Mouse (Mus musculus): ENCODE data around the gene Tmem63b. TPM values are rescaled to one million over a fixed set of nuclear protein-coding genes. Genes with fewer than 3 reads are reported as not detected.

Gene Tmem63b
- polyA plus RNA-seq, 1 experiment from 2014 or later = 8.6 TPM

DNA sequence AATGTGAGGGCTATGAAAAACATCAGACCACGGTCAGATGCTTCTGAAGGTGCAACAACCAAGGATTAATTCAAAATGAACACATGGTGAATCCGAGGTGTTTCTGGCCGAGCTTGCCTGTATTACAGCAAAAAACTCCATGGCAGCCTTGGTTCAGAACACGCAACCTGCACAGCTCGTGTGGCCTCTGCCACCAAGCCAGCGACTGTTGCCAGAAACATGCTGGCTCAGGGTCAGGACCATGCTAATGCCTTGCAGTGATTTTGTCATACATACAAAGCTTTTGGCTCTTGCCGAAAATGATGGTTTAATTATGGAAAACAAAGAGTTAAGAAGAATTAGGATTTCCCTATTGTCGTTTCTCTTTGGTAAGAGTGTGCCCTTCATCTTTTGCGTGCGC is 18.7 kb downstream of the Tmem63b start:
- no peak for ATAC-seq (ENCODE audit: insufficient read depth)
- H3K4me3 ChIP-seq (replicated peaks) = no peak overlapping the region
- H3K36me3 ChIP-seq (replicated peaks) = peaks cover 32% of the 10 kb centered on the region
- H3K4me1 ChIP-seq (replicated peaks) = peaks cover 10% of the 10 kb centered on the region
- H3K27ac ChIP-seq (replicated peaks) = no peak overlapping the region
- no peaks in the 10 kb centered on the region for H3K9me3 ChIP-seq (replicated peaks)
- no peak overlapping the region for H3K9ac ChIP-seq
- H3K4me2 ChIP-seq = no peak overlapping the region
- H3K27me3 ChIP-seq = no peaks in the 10 kb centered on the region
- WGBS (ENCODE audit: insufficient replicate concordance) = 82% methylated on average over 10 of the region's 10 CpGs

DNA sequence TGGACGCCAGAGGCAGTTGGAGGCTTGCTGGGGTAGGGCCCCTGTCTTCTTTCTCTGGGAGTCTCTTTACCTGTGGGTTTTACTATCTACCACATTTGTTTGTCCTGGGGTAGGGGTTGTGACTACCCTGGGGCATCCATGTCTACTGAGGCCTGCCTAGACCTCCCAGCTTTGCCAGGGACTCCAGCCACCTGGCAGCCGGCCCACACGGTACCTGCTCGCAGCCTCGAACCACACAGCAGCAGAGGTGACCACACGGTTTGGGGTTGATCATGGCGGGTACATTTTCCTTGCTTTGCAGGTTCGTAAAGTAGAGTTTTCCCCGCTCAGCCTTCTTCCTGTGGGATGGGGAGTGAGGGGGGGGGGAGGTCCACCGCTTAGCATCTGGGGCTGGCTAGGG is 19.2 kb downstream of the Tmem63b start:
- H3K36me3 ChIP-seq (replicated peaks) = peaks cover 30% of the 10 kb centered on the region
- no peak for ATAC-seq (ENCODE audit: insufficient read depth)
- H3K9ac ChIP-seq = no peak overlapping the region
- no peak overlapping the region for H3K4me2 ChIP-seq
- H3K27me3 ChIP-seq = no peaks in the 10 kb centered on the region
- WGBS (ENCODE audit: insufficient replicate concordance) = 74% methylated on average over 10 of the region's 10 CpGs
- H3K4me3 ChIP-seq (replicated peaks) = no peak overlapping the region
- H3K27ac ChIP-seq (replicated peaks) = no peak overlapping the region
- H3K9me3 ChIP-seq (replicated peaks) = no peaks in the 10 kb centered on the region
- peaks cover 10% of the 10 kb centered on the region for H3K4me1 ChIP-seq (replicated peaks)

DNA sequence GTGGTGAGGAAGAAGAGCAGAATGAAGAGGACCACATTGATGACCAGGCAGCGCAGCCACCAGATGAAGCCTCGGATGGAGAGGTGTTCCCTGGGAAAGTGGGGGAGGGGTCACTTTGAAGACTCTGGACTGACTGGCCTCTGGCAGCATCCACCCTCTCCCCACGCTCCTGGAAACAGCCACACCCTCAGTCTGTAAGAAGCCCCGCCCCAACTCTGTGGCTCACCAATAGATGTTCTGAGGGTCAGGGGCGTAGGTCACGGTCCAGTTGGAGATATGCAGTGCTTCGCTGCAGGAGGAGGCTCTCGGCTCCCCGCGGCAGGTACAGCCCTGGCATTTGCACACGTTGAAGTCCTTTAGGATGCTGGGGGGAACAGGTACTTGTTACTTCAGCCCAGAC is 20.6 kb downstream of the Tmem63b start:
- H3K27ac ChIP-seq (replicated peaks) = no peak overlapping the region
- H3K9me3 ChIP-seq (replicated peaks) = no peaks in the 10 kb centered on the region
- no peaks in the 10 kb centered on the region for H3K27me3 ChIP-seq
- no peak overlapping the region for H3K4me2 ChIP-seq
- peaks cover 10% of the 10 kb centered on the region for H3K4me1 ChIP-seq (replicated peaks)
- H3K36me3 ChIP-seq (replicated peaks) = peaks cover 30% of the 10 kb centered on the region
- no peak overlapping the region for H3K4me3 ChIP-seq (replicated peaks)
- no peak for ATAC-seq (ENCODE audit: insufficient read depth)
- WGBS (ENCODE audit: insufficient replicate concordance) = 68% methylated on average over 11 of the region's 11 CpGs
- no peak overlapping the region for H3K9ac ChIP-seq

DNA sequence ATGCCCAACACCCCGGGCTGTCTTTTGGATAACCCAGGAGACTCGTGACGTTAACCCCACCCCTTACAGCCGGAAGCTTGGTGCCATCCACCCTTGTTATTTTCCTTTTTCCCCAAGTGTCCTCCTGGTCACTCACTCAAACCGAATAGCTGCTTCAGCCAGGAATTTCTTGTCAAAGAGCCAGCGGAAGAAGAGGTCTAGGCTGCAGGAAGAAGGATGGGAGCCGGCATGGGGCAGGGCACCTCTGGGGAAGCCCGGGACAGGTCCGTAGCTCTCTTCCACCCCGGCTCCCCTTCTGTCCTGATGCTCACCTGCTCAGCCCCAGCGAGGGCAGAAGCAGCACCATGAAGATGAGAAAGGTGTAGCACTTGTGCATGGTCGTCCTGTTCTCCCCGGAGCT is 22.1 kb downstream of the Tmem63b start:
- no peaks in the 10 kb centered on the region for H3K9me3 ChIP-seq (replicated peaks)
- H3K36me3 ChIP-seq (replicated peaks) = peaks cover 20% of the 10 kb centered on the region
- no peak overlapping the region for H3K9ac ChIP-seq
- H3K4me1 ChIP-seq (replicated peaks) = peaks cover 10% of the 10 kb centered on the region
- WGBS (ENCODE audit: insufficient replicate concordance) = 77% methylated on average over 13 of the region's 13 CpGs
- H3K27ac ChIP-seq (replicated peaks) = no peak overlapping the region
- H3K4me2 ChIP-seq = no peak overlapping the region
- no peak for ATAC-seq (ENCODE audit: insufficient read depth)
- no peaks in the 10 kb centered on the region for H3K27me3 ChIP-seq
- H3K4me3 ChIP-seq (replicated peaks) = no peak overlapping the region

DNA sequence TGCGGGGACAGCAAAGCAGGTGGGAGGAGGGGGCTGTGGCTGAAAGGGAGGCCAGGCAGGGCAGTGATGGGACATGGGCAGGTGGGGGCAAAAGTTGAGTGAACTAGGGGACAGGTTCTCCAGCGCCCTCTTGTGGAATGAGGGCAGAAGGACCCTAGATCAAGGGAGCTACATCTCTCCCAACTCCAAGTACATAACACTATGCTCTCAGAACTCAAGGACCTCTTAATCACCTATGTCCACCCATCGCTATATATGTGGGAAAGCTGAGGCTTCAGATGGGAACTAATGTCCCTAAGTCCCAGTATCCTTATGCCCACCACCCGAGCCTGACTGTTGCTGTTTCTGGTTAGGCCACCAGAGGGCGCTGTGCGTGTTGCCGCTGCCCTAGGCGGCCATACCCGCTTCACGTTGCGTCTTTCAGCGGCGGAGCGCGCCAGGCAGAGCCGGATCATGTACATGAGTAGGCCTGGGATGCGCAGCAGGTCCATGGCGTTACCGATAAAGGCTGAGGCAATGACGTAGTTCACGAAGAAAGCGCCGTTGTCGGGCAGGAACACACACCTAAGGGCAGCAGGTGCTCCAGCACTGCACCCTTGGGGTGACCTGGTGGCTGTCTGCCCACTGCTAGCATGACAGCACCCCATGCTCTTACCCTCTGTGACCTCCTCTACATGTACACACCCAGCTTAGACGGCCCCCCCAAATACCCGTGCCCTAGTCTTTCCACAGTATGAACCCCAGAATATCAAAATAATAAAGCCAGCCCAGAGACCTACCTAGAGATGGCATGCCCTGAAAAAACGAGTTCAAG is 23.4 kb downstream of the Tmem63b start:
- Histone ChIP-seq H3K27me3 (no peaks in the 10 kb centered on the region), H3K27ac (replicated peaks) (no peak overlapping the region), H3K4me2 (peak overlapping the region; percentile 54), H3K4me1 (replicated peaks) (peaks cover 10% of the 10 kb centered on the region), H3K9me3 (replicated peaks) (no peaks in the 10 kb centered on the region), H3K4me3 (replicated peaks) (no peak overlapping the region; the same call in 1 of the 2 replicates), H3K36me3 (replicated peaks) (peaks cover 20% of the 10 kb centered on the region), H3K9ac (no peak overlapping the region)
- 19% methylated on average over 27 of the region's 27 CpGs for WGBS (ENCODE audit: insufficient replicate concordance)
- ATAC-seq (ENCODE audit: insufficient read depth) = peak; percentile 35; the same call in 1 of the 2 replicates

DNA sequence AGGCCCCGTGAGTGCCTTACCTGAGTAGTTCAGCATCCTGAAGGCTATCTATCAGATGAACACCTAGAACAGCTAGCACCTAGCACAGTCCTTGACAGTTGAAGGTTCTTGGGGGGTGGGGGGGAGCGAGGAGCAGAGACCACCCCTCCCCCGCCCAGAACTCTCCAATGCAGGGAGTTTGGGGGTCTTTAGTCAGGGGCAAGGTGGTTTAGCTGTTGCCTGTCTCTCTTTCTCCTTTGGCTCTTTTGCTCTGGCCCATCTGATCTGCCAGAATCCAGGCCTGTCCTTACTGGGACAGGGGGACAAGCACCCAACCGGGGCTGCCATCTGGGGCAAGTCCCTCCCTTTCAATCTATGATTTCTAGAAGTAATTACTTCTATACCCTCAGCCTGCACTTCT is 27.5 kb downstream of the Tmem63b start, which contains the start of gene Capn11:
TSS of gene Capn11 (minus strand) at position 101 of the 400 bp plus-strand sequence.
- WGBS (ENCODE audit: insufficient replicate concordance) = 55% methylated on average over 4 of the region's 4 CpGs
- no peak within 1 kb of the TSS for H3K27ac ChIP-seq (replicated peaks)
- no peak for ATAC-seq (ENCODE audit: insufficient read depth)
- H3K36me3 ChIP-seq (replicated peaks) = no peaks in the 10 kb centered on the region; the same call in 1 of the 2 replicates
- H3K4me3 ChIP-seq (replicated peaks) = no peak within 1 kb of the TSS
- H3K9me3 ChIP-seq (replicated peaks) = no peaks in the 10 kb centered on the region
- H3K4me2 ChIP-seq = no peak within 1 kb of the TSS
- peaks cover 6% of the 10 kb centered on the region for H3K4me1 ChIP-seq (replicated peaks)
- H3K27me3 ChIP-seq = 0 out of 2 replicates have a peak, but pooled peaks cover 3% of the 10 kb centered on the region
- H3K9ac ChIP-seq = no peak within 1 kb of the TSS

DNA sequence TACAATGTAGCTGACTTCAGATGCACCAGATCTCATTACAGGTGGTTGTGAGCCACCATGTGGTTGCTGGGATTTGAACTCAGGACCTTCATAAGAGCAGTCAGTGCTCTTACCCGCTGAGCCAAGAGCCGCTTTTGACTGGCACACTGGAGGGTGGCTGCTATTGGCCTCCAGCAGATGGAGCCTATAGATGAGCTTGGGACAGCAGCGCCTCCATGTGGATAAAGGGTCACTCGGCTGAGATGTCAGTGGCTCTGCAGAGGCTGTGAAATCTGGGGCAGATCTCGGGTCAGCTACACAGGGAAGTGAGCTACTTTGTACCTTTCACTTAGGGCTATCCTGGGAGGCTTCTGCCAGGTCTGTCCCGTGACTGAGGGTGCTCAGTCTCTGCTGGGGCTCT is 30.9 kb downstream of the Tmem63b start:
- WGBS (ENCODE audit: insufficient replicate concordance) = 16% methylated on average over 6 of the region's 6 CpGs
- Histone ChIP-seq H3K9me3 (replicated peaks) (no peaks in the 10 kb centered on the region), H3K27ac (replicated peaks) (no peak overlapping the region), H3K9ac (no peak overlapping the region), H3K4me1 (replicated peaks) (peaks cover 15% of the 10 kb centered on the region), H3K4me2 (no peak overlapping the region), H3K4me3 (replicated peaks) (no peak overlapping the region), H3K27me3 (0 out of 2 replicates have a peak, but pooled peaks cover 3% of the 10 kb centered on the region), H3K36me3 (replicated peaks) (no peaks in the 10 kb centered on the region)
- no peak for ATAC-seq (ENCODE audit: insufficient read depth)

DNA sequence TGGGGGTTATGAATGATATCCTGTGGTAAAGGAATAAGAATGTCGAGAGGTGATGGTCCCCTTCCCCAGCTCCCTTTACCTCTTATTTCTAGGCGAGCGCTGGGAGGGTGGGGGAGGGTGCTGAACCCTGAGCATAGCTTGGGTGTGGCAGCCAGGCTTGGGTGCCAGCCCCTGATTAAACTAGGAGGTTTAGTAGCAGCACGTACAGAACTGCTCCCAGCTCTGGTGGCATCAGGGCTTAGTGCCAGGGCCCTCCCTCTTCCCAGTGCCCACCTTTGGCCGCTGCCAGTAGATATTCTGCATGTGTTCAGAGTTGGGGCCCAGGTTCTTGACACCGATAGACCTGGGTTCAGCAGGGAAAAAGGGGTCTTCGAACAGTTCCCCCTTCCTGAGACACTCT is 33.5 kb downstream of the Tmem63b start:
- H3K36me3 ChIP-seq (replicated peaks) = no peaks in the 10 kb centered on the region
- H3K9me3 ChIP-seq (replicated peaks) = no peaks in the 10 kb centered on the region
- H3K9ac ChIP-seq = no peak overlapping the region
- no peak overlapping the region for H3K27ac ChIP-seq (replicated peaks)
- no peak overlapping the region for H3K4me3 ChIP-seq (replicated peaks)
- WGBS (ENCODE audit: insufficient replicate concordance) = 46% methylated on average over 7 of the region's 7 CpGs
- H3K4me2 ChIP-seq = peak overlapping the region; percentile 20
- peaks cover 15% of the 10 kb centered on the region for H3K4me1 ChIP-seq (replicated peaks)
- peak; percentile 77 for ATAC-seq (ENCODE audit: insufficient read depth)
- H3K27me3 ChIP-seq = 0 out of 2 replicates have a peak, but pooled peaks cover 3% of the 10 kb centered on the region

DNA sequence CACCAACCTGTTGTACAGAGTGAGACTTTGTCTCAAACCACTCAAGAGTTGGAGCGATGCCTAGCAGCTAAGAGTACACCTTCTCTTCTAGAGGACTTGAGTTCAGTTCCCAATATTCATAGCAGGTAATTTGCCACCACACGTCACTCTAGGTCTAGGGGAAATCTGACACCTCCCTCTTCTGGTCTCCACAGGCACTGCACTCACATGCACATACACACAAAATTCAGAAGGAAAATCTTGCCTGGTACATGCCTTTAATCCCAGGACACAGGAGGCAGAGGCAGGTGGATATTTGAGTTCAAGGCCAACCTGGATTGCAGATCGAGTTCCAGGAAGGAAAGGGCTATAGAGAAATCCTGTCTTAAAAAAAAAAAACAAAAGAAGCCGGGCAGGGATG is 42.5 kb downstream of the Tmem63b start:
- Histone ChIP-seq H3K9me3 (replicated peaks) (no peaks in the 10 kb centered on the region), H3K27ac (replicated peaks) (no peak overlapping the region), H3K27me3 (no peaks in the 10 kb centered on the region; the same call in 1 of the 2 replicates), H3K4me3 (replicated peaks) (no peak overlapping the region), H3K9ac (no peak overlapping the region), H3K36me3 (replicated peaks) (no peaks in the 10 kb centered on the region), H3K4me2 (no peak overlapping the region), H3K4me1 (replicated peaks) (no peaks in the 10 kb centered on the region)
- no peak for ATAC-seq (ENCODE audit: insufficient read depth)
- WGBS (ENCODE audit: insufficient replicate concordance) = 76% methylated on average over 4 of the region's 4 CpGs

DNA sequence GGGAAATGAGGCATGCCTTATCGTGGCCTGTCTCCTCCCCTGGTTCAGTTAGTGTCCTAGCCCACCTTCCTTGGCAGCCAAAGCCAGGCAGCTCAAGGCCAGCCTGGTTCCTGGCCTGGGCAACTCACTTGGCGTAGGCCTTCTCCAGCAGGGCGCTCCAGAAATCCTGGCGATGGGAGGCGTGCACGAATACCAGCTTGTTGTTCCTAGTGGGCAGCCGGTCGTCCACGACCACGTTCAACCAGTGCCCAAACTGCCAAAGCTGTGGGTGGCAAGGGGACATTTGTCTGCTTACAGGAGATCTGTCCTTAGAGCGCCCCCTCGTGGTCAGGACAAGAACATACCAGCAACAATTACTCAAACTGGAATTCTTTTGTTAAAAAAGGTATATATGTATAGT is 44.0 kb downstream of the Tmem63b start:
- H3K4me2 ChIP-seq = no peak overlapping the region
- H3K4me3 ChIP-seq (replicated peaks) = no peak overlapping the region
- no peaks in the 10 kb centered on the region; the same call in 1 of the 2 replicates for H3K27me3 ChIP-seq
- H3K4me1 ChIP-seq (replicated peaks) = no peaks in the 10 kb centered on the region
- H3K36me3 ChIP-seq (replicated peaks) = no peaks in the 10 kb centered on the region
- WGBS (ENCODE audit: insufficient replicate concordance) = 16% methylated on average over 12 of the region's 12 CpGs
- no peak overlapping the region for H3K9ac ChIP-seq
- H3K9me3 ChIP-seq (replicated peaks) = no peaks in the 10 kb centered on the region
- H3K27ac ChIP-seq (replicated peaks) = no peak overlapping the region
- ATAC-seq (ENCODE audit: insufficient read depth) = no peak

DNA sequence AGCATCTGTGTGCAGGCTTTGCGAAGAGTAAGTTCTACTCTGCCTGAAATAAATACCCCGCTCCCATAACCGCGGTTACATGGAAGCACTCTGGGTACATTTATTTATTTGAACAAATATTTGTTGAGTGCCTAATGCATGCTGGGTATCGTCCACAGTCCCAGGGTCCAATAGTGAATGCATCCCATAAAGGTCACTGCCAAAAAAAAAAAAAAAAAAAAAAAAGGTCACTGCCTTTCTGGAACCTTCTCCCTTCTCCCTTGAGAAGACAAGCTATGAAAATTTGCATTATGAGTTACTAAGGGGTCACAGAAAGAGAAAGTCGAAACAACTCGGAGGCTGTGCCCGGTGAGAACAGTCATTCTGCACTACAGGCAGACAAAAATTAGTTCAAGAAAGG is 44.7 kb downstream of the Tmem63b start:
- no peaks in the 10 kb centered on the region for H3K4me1 ChIP-seq (replicated peaks)
- H3K9ac ChIP-seq = no peak overlapping the region
- WGBS (ENCODE audit: insufficient replicate concordance) = 73% methylated on average over 8 of the region's 8 CpGs
- no peak overlapping the region for H3K27ac ChIP-seq (replicated peaks)
- no peaks in the 10 kb centered on the region for H3K36me3 ChIP-seq (replicated peaks)
- H3K4me3 ChIP-seq (replicated peaks) = no peak overlapping the region
- H3K27me3 ChIP-seq = no peaks in the 10 kb centered on the region; the same call in 1 of the 2 replicates
- no peaks in the 10 kb centered on the region for H3K9me3 ChIP-seq (replicated peaks)
- ATAC-seq (ENCODE audit: insufficient read depth) = no peak
- no peak overlapping the region for H3K4me2 ChIP-seq
